Mouse (Mus musculus) CH12.LX (cell line): ENCODE results near the gene Znhit1. TPM values are rescaled to one million over a fixed set of nuclear protein-coding genes. Genes with fewer than 3 reads are reported as not detected.
"Not testable (repeated sequence)": the region's sequence is repeated elsewhere in the genome, so short reads cannot be mapped to it uniquely, and the experiment has no call there.

ENCODE experiments used
- DNase-seq: peaks from one replicate; pipeline ENCODE4 v3.0.0-alpha.2; 2013; ENCODE audit errors: extremely low read depth
- H3K27ac ChIP-seq: 2 replicates; pipeline ENCODE4 v1.5.1; 2012; ENCODE audit warnings: low read depth, mild to moderate bottlenecking, control low read depth, moderate library complexity; ENCODE audit not compliant: insufficient read depth
- H3K27me3 ChIP-seq: replicated peaks from 2 replicates; pipeline ENCODE3; 2012; ENCODE audit warnings: inconsistent platforms
- H3K36me3 ChIP-seq, 2 experiments: replicated peaks in 1 of 2; 2 replicates each; pipeline versions ENCODE3 to v1.6.1; 2012; ENCODE audit warnings: inconsistent platforms in 1 of 2, low read length in 1 of 2, mild to moderate bottlenecking in 1 of 2, mixed read lengths in 1 of 2, moderate library complexity in 1 of 2; ENCODE audit not compliant: control insufficient read depth in 1 of 2, insufficient read depth in 1 of 2
- H3K4me1 ChIP-seq, 2 experiments: 2 replicates each; pipeline ENCODE4 v1.6.1; 2012; ENCODE audit warnings: inconsistent platforms in 1 of 2, moderate library complexity in 1 of 2; ENCODE audit not compliant: insufficient read depth in 2 of 2, control insufficient read depth in 1 of 2
- H3K4me2 ChIP-seq: 2 replicates; pipeline ENCODE4 v1.6.1; 2012; ENCODE audit warnings: low read depth, mild to moderate bottlenecking, control low read depth; ENCODE audit not compliant: poor library complexity, insufficient read depth, severe bottlenecking
- H3K4me3 ChIP-seq, 3 experiments: fragments of 150-350 bp in 1 of 3; sonication (generic) in 1 of 3; replicated peaks in 1 of 3; 2 replicates each; pipeline versions ENCODE3 to v1.5.1; 2011 to 2012; ENCODE audit warnings: low read depth in 2 of 3, low read length in 2 of 3, mild to moderate bottlenecking in 2 of 3, moderate library complexity in 2 of 3, control low read depth in 1 of 3, improper control_type of control experiment in 1 of 3, inconsistent platforms in 1 of 3, mixed read lengths in 1 of 3; ENCODE audit not compliant: poor library complexity in 1 of 3
- H3K79me2 ChIP-seq: replicated peaks from 2 replicates; pipeline ENCODE4 v1.6.1; 2012; ENCODE audit warnings: mild to moderate bottlenecking, moderate library complexity; ENCODE audit not compliant: control insufficient read depth, poor library complexity, insufficient read depth, severe bottlenecking; ENCODE audit errors: extremely low read depth
- H3K9ac ChIP-seq: 2 replicates; pipeline ENCODE4 v1.6.1; 2012; ENCODE audit warnings: low read depth, mild to moderate bottlenecking, control low read depth, moderate library complexity; ENCODE audit not compliant: insufficient read depth
- H3K9me3 ChIP-seq: replicated peaks from 2 replicates; pipeline ENCODE3; 2012; ENCODE audit warnings: low read length, inconsistent platforms, mixed read lengths
- CTCF ChIP-seq, 2 experiments: IDR thresholded peaks in 1 of 2; conservative IDR thresholded peaks in 1 of 2; 2 replicates each; pipeline ENCODE4 v1.5.1; 2011 to 2012; ENCODE audit warnings: low read depth in 2 of 2, low read length in 2 of 2, improper control_type of control experiment in 1 of 2, inconsistent platforms in 1 of 2, mild to moderate bottlenecking in 1 of 2, moderate library complexity in 1 of 2
- ELF1 ChIP-seq: IDR thresholded peaks from 2 replicates; pipeline ENCODE4 v1.6.1; 2014; ENCODE audit warnings: low read depth, mild to moderate bottlenecking, inconsistent platforms, low read length, improper control_type of control experiment
- JUND ChIP-seq: conservative IDR thresholded peaks from 2 replicates; pipeline ENCODE4 v1.6.1; 2011; ENCODE audit warnings: low read depth, low read length, improper control_type of control experiment
- MEF2A ChIP-seq: IDR thresholded peaks from 2 replicates; pipeline ENCODE4 v1.6.1; 2014; ENCODE audit warnings: low read depth, mild to moderate bottlenecking, inconsistent platforms, low read length, improper control_type of control experiment, borderline replicate concordance
- NELFE ChIP-seq: IDR thresholded peaks from 2 replicates; pipeline ENCODE4 v1.6.1; 2011; ENCODE audit warnings: low read depth, low read length, improper control_type of control experiment
- NRF1 ChIP-seq: IDR thresholded peaks from 2 replicates; pipeline ENCODE4 v1.6.1; 2014; ENCODE audit warnings: low read depth, mild to moderate bottlenecking, inconsistent platforms, low read length, improper control_type of control experiment, moderate library complexity
- RAD21 ChIP-seq: IDR thresholded peaks from 2 replicates; pipeline ENCODE4 v1.6.1; 2011; ENCODE audit warnings: low read depth, mild to moderate bottlenecking, low read length, improper control_type of control experiment, moderate library complexity
- SIN3A ChIP-seq: IDR thresholded peaks from 2 replicates; pipeline ENCODE4 v1.6.1; 2012; ENCODE audit warnings: low read length, improper control_type of control experiment, inconsistent platforms
- TBP ChIP-seq: conservative IDR thresholded peaks from 2 replicates; pipeline ENCODE4 v1.6.1; 2011; ENCODE audit warnings: low read depth, low read length, improper control_type of control experiment
- TCF12 ChIP-seq: IDR thresholded peaks from 2 replicates; pipeline ENCODE4 v1.6.1; 2014; ENCODE audit warnings: low read depth, mild to moderate bottlenecking, inconsistent platforms, low read length, improper control_type of control experiment
- UBTF ChIP-seq: IDR thresholded peaks from 2 replicates; pipeline ENCODE4 v1.6.1; 2012; ENCODE audit warnings: low read depth, mild to moderate bottlenecking, inconsistent platforms, low read length, improper control_type of control experiment, moderate library complexity
- USF1 ChIP-seq: IDR thresholded peaks from 2 replicates; pipeline ENCODE4 v1.6.1; 2014; ENCODE audit warnings: low read depth, mild to moderate bottlenecking, inconsistent platforms, low read length, improper control_type of control experiment
- USF2 ChIP-seq: conservative IDR thresholded peaks from 2 replicates; pipeline ENCODE4 v1.6.1; 2011; ENCODE audit warnings: low read depth, low read length, improper control_type of control experiment
- ZKSCAN1 ChIP-seq: IDR thresholded peaks from 2 replicates; pipeline ENCODE4 v1.6.1; 2012; ENCODE audit warnings: low read depth, inconsistent platforms, low read length, improper control_type of control experiment, borderline replicate concordance
- dilution Hi-C: fragments of 300-500 bp; cut with MboI; formaldehyde crosslinking; loops from 2 replicates; pipeline ENCODE4 v1.14.3; 2020; ENCODE audit warnings: low sequenced_read_pairs; ENCODE audit not compliant: extremely low pct_unique_long_range_greater_than_20kb, extremely low pct_ligation_motif_present
- in situ Hi-C: fragments of 300-500 bp; cut with MboI; formaldehyde crosslinking; loops from 3 replicates; pipeline ENCODE4 v1.14.3; 2019; ENCODE audit warnings: low sequenced_read_pairs, low pct_ligation_motif_present, low pct_unique_long_range_greater_than_20kb, mixed read lengths
- polyA plus RNA-seq: library from polyadenylated mRNA; unstranded; fragments of >175 nt; gene quantifications from 2 replicates; pipeline ENCODE4 v1.2.1, GENCODE M21; 2012; ENCODE audit warnings: low read depth; ENCODE audit not compliant: insufficient read length
- total RNA-seq, 2 experiments: library from RNA; depleted of rRNA; stranded (reverse); fragments of 300-350 nt in 1 of 2; fragments of >200 nt in 1 of 2; gene quantifications; 2 replicates each; pipeline ENCODE4 v1.2.3; 2012 to 2014

Znhit1 gene
- total and polyA plus RNA-seq, 3 experiments: 39.6 to 99.2 (median 60.1) TPM

DNA sequence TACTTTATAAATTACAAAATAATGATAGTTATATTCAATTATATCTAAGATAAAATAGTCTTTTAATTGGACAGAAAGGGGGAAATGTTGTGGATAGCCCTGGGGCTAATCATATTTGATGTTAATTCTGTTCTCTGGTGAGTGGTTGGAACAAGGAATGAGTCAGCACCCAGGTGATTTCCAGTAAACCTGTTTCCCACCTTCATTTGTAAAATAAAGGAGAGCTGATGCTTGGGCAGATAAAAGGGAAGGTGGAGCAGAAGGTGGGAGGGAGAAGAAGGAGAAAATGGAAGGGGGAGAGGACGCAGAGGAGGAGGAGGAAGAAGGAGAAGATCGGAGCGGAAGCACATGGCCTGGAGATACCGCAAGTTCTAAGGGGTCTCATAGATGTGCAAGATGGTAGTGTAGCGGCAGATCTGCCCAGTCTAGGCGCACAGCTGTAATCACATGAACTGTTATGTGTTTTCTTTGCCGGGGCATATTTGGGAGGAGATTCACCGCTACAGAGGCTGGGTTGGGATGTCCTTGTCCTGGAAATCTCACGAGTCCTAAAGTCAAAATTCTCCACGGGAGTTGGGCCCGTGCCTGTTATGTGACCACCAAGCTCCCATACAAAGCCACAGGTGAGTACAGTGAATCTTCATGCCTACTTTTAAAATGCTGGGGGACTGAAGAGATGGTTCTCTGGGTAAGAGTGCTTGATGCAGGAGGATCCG, 46.8 kb downstream of the Znhit1 start (continued):
- TF ChIP-seq NRF1: no peak
- no peak for TF ChIP-seq USF1
- TF ChIP-seq, all 38 proteins: peak for 0

DNA sequence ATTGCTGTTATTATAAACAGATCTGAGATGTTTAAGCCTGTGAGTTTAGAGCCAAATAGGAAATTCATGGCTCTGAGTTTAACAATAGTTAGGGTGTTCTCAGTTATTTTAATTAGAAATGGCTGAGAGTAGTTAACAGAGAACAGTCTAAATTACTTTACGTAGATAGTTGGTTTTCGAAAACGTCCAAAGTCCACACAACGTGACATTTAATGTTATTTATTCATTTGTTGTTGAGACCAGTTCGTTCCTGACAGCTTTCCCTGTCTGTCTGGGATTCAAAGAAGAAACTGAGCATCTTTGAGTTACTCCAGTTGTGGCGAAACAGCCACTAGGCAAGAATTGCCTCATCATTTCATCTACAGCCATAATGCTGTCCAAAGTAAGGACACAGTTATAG, 47.8 kb downstream of the Znhit1 start:
- H3K27ac ChIP-seq, H3K4me3 ChIP-seq, H3K9ac ChIP-seq, H3K27me3 ChIP-seq, H3K79me2 ChIP-seq, H3K36me3 ChIP-seq, DNase-seq, dilution Hi-C loops, H3K4me2 ChIP-seq, H3K9me3 ChIP-seq, in situ Hi-C loops: not testable (repeated sequence)
- H3K4me1 ChIP-seq: peaks cover 2 to 16% of the 10 kb centered on the region in 2 experiments; a peak in 2 of 4 replicates

DNA sequence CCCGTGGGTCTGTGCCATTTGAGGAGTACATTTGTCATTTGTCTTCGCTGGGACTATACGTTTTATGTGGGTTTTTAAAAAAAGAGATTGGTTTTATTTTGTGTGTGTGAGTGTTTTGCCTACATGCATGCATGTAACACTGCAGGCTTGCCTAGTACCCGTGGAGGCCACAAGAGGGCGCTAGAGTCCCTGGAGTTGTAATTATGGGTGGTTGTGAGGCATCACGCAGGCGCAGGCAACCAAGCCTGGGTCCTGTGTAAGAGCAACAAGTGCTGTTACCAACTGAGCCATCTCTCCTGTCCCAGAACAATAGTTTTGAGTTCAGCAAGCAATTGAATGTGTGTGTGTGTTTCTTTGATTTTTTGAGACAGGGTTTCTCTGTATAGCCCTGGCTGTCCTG, 48.5 kb downstream of the Znhit1 start:
- TF ChIP-seq TCF12 (no peak), CTCF (conservative IDR thresholded peaks at IDR 0.05 in 1 of 2, IDR thresholded peaks at IDR 0.05 in 1 of 2; ENCODE audit: low read depth in 2 of 2, low read length in 2 of 2) (peak; percentile 34 to 47), RAD21 (peak; percentile 22), ELF1 (no peak)
- in situ Hi-C loops (no loop called here), dilution Hi-C loops (no loop called here)
- H3K4me2 ChIP-seq: no peak overlapping the region
- H3K4me1 ChIP-seq: peaks cover 2 to 16% of the 10 kb centered on the region in 2 experiments; a peak in 2 of 4 replicates
- no peaks in the 10 kb centered on the region for H3K27me3 ChIP-seq
- no peaks in the 10 kb centered on the region for H3K36me3 ChIP-seq
- H3K27ac ChIP-seq: no peak overlapping the region
- no peak for DNase-seq
- peaks cover 4% of the 10 kb centered on the region for H3K9me3 ChIP-seq
- no peak overlapping the region for H3K9ac ChIP-seq
- no peak overlapping the region for H3K4me3 ChIP-seq
- H3K79me2 ChIP-seq: no peaks in the 10 kb centered on the region

DNA sequence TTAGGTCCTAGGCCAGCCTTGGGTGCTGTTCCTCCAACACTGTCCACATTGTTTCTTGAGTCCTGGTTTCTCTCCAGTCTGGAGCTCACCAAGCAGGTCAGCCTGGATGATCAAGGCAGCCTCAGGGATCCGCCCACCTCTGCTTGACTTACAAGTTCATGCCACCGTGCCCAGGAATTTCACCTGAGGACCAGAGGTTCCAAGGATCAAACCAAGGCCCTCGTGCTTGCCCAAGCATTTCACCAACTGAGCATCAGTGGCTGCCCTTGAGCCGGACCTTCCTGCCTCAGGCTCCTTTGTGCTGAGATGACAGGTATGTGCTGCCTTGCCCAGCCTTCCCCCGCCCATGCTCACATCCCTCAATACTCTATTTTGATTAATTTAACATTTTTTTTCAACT, 50.2 kb downstream of the Znhit1 start:
- TF ChIP-seq USF2 (no peak), ZKSCAN1 (no peak), SIN3A (no peak), RAD21 (no peak), TBP (no peak), NELFE (no peak), JUND (no peak), UBTF (no peak), MEF2A (no peak)
- no peak for DNase-seq
- dilution Hi-C loops: no loop called here
- Histone ChIP-seq H3K27me3 (no peaks in the 10 kb centered on the region), H3K36me3 (peaks cover 0 to 2% of the 10 kb centered on the region in 2 experiments), H3K4me1 (peaks cover 5 to 11% of the 10 kb centered on the region in 2 experiments), H3K9ac (no peak overlapping the region), H3K79me2 (no peaks in the 10 kb centered on the region), H3K27ac (no peak overlapping the region), H3K4me2 (no peak overlapping the region), H3K4me3 (no peak overlapping the region), H3K9me3 (peaks cover 4% of the 10 kb centered on the region)
- in situ Hi-C loops: no loop called here
